Mouse (Mus musculus): Measurements from ENCODE around the gene Pdgfc. TPM values are rescaled to one million over a fixed set of nuclear protein-coding genes. Genes with fewer than 3 reads are reported as not detected.

Pdgfc gene
- polyA plus RNA-seq (2012; ENCODE audit: insufficient read depth, insufficient read length, low replicate concordance, missing spikeins), result not detected in 2 replicates

DNA sequence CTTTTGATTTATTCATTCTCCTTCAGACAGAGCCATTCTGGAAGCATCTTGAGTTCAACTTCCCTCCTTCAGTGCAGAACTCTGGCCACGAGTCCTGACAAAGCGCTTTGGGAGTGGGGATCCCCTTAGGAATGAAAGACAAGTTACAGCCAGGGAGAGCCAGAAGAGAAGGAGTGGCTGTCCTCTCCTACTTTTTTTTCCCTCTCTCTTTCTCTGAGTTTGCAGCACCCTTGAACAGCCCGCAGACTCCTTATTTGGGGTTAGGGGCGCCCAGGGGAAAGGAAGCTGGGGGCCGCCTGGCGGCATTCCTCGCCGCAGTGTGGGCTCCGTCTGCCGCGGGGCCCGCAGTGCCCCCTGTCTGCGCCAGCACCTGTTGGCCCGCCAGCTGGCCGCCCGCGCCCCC is at the start of gene Pdgfc:
Pdgfc (plus strand) TSS at position 266 of the 403 bp plus-strand sequence.
- H3K27ac ChIP-seq (ENCODE audit: insufficient read depth, low read depth, low read length), result peak within 1 kb of the TSS; percentile 68; the same call in 1 of the 2 replicates
- TF ChIP-seq POLR2A (IDR thresholded peaks at IDR 0.05; ENCODE audit: insufficient read depth, low read depth, low read length) (no peak), CTCF (IDR thresholded peaks at IDR 0.05; ENCODE audit: insufficient read depth, low read depth, low read length) (no peak)
- 5% methylated on average over 15 of the region's 17 CpGs for WGBS
- peak within 1 kb of the TSS; percentile 58 for H3K4me3 ChIP-seq (ENCODE audit: insufficient read depth, low read depth, low read length)
- H3K4me1 ChIP-seq (ENCODE audit: control insufficient read depth, insufficient read depth, low read length), result peaks cover 3% of the 10 kb centered on the region; the same call in 1 of the 2 replicates

DNA sequence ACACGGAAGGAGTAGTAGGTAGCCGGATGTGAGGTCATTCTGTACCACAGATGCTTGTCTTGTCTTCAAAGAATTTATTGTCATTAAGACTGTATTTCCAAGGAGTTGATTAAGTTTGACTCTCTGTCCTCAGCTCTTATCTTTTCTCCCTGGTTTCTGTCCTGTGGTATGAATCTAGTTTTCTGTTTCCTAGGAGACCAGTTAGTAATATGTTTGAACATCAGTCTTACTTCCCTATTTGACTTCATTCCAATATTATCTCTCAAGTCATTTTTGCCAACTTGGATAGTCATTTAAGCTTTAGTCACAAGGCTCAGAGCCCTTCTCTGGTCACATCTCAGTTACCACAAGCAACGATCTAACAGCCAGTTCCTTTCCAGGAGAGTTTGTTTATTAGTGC is 27.0 kb upstream of the Pdgfc start:
- no peak for TF ChIP-seq POLR2A (IDR thresholded peaks at IDR 0.05; ENCODE audit: insufficient read depth, low read depth, low read length)
- TF ChIP-seq CTCF (IDR thresholded peaks at IDR 0.05; ENCODE audit: insufficient read depth, low read depth, low read length), result no peak
- WGBS, result 94% methylated on average over 3 of the region's 3 CpGs
- Histone ChIP-seq H3K4me1 (ENCODE audit: control insufficient read depth, insufficient read depth, low read length) (no peaks in the 10 kb centered on the region), H3K27ac (ENCODE audit: insufficient read depth, low read depth, low read length) (no peak overlapping the region), H3K4me3 (ENCODE audit: insufficient read depth, low read depth, low read length) (no peak overlapping the region)

DNA sequence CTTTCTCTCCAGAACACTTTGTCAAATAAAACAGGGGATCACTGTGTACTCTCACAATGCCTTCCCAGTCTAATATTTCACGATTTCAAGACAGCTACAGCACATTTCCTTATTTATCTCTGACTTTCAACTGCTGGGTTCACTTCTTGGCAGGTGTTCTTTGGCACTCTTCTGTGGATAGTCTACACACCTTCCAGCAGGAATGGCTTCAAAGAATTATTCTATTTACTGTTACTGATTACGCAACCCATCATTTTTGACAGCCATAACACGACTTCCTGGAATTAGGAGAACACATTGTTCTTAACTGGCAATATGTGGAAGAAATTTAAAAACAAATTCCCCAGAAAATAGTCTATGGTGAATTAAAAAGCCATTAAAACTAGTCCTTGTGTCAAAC is 26.3 kb upstream of the Pdgfc start:
- no peak overlapping the region for H3K4me3 ChIP-seq (ENCODE audit: insufficient read depth, low read depth, low read length)

DNA sequence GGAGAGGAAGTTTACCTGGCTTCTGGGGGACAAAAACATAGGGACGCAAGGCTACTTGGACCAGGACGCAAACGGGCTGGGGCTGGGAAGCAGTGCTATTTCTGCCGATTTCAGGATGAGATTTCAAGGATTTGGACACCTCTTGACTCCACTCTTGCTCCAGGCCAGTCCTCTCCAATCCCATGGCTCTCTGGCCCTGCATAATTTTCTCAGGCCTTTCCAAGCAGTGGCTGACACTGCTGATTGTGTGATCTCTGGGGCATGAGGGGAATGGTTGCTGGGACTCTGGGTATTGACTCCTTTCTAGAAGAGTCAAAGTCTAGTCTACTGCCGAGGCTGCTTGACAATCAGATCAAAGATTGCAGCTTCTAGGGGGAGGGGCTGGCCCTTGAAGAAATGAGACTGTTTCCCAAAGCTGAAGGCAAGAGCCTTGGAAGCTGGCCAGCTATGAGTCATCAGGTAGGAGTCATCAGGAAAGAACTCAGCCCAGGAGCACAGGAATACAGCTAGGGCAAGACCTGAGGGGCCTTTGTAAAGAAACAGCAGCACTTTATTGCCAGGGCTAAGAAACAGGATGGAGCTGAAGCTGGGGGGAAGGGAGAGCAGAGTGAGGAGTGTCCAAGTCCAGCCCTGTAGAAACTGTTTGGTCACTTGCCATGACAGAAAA is 18.7 kb upstream of the Pdgfc start:
- Histone ChIP-seq H3K27ac (ENCODE audit: insufficient read depth, low read depth, low read length) (no peak overlapping the region), H3K4me3 (ENCODE audit: insufficient read depth, low read depth, low read length) (no peak overlapping the region), H3K4me1 (ENCODE audit: control insufficient read depth, insufficient read depth, low read length) (peaks cover 5% of the 10 kb centered on the region)
- TF ChIP-seq CTCF (IDR thresholded peaks at IDR 0.05; ENCODE audit: insufficient read depth, low read depth, low read length), result no peak
- TF ChIP-seq POLR2A (IDR thresholded peaks at IDR 0.05; ENCODE audit: insufficient read depth, low read depth, low read length), result no peak
- 77% methylated on average over 5 of the region's 5 CpGs for WGBS

More for the DNA sequence above, 26.3 kb upstream of the Pdgfc start:
- 81% methylated on average over 3 of the region's 3 CpGs for WGBS
- no peak for TF ChIP-seq POLR2A (IDR thresholded peaks at IDR 0.05; ENCODE audit: insufficient read depth, low read depth, low read length)
- TF ChIP-seq CTCF (IDR thresholded peaks at IDR 0.05; ENCODE audit: insufficient read depth, low read depth, low read length), result no peak
- Histone ChIP-seq H3K27ac (ENCODE audit: insufficient read depth, low read depth, low read length) (no peak overlapping the region), H3K4me1 (ENCODE audit: control insufficient read depth, insufficient read depth, low read length) (no peaks in the 10 kb centered on the region)

DNA sequence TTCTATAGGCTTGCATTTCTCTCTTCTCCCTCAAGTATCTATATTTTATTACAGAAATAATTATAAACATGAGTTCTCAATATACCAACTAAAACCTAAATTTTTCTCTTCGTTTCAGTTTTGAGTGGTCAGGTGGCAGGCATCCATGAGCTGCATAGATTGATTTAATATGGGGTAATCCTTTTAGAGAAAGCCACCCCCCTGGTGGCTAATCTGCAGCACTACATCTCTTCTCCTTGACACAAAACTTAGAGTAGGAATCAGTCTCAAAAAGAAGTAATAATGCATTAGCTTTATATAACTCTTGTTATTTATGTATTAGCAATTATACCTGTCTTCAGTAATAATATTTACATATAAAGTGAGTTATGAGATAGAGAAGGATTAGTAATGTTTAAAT is 16.2 kb upstream of the Pdgfc start:
- H3K27ac ChIP-seq (ENCODE audit: insufficient read depth, low read depth, low read length), result no peak overlapping the region
- WGBS, result 45% methylated on average over 1 of the region's 1 CpGs
- no peak overlapping the region for H3K4me3 ChIP-seq (ENCODE audit: insufficient read depth, low read depth, low read length)
- peaks cover 5% of the 10 kb centered on the region for H3K4me1 ChIP-seq (ENCODE audit: control insufficient read depth, insufficient read depth, low read length)
- TF ChIP-seq CTCF (IDR thresholded peaks at IDR 0.05; ENCODE audit: insufficient read depth, low read depth, low read length), result no peak
- TF ChIP-seq POLR2A (IDR thresholded peaks at IDR 0.05; ENCODE audit: insufficient read depth, low read depth, low read length), result no peak

DNA sequence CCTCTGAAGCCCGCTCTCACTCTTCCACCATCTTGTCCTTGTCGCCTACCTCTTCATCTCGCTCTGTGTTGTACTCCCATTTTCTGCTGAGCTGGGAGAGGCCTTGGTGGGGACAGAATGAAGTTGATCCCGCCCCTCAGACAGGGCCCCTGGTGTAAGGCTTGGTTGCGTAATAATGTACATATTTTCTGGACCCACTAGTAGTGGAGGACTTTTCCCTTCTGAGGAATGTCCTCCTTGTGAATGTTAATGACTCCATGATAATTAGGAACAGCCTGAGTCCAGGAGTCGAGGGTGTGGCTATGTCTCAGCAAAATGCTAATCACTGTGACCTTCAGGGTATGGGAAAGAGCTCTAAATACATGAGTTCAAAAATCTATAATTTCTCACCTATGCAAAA is 14.4 kb upstream of the Pdgfc start:
- 91% methylated on average over 6 of the region's 6 CpGs for WGBS
- no peak for TF ChIP-seq CTCF (IDR thresholded peaks at IDR 0.05; ENCODE audit: insufficient read depth, low read depth, low read length)
- no peak for TF ChIP-seq POLR2A (IDR thresholded peaks at IDR 0.05; ENCODE audit: insufficient read depth, low read depth, low read length)
- no peak overlapping the region for H3K4me3 ChIP-seq (ENCODE audit: insufficient read depth, low read depth, low read length)
- H3K4me1 ChIP-seq (ENCODE audit: control insufficient read depth, insufficient read depth, low read length), result peaks cover 5% of the 10 kb centered on the region
- no peak overlapping the region for H3K27ac ChIP-seq (ENCODE audit: insufficient read depth, low read depth, low read length)

DNA sequence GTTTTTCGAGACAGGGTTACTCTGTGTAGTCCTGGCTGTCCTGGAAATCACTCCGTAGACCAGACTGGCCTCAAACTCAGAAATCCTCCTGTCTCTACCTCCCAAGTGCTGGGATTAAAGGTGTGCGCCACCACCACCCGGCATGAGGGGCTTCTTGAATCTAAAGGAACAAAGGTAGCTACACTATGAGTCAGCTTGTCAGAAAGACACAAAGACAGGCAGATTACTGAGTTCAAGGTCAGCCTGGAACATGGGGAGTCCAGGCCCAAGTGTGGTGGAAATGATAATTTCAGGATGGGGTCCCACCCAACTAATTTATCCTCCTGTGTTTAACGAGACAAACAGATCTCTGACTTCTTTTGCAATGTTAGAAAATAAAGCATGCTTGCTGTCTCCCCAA is 13.9 kb upstream of the Pdgfc start:
- Histone ChIP-seq H3K4me1 (ENCODE audit: control insufficient read depth, insufficient read depth, low read length) (peaks cover 4% of the 10 kb centered on the region), H3K27ac (ENCODE audit: insufficient read depth, low read depth, low read length) (no peak overlapping the region), H3K4me3 (ENCODE audit: insufficient read depth, low read depth, low read length) (no peak overlapping the region)
- no peak for TF ChIP-seq POLR2A (IDR thresholded peaks at IDR 0.05; ENCODE audit: insufficient read depth, low read depth, low read length)
- 86% methylated on average over 5 of the region's 5 CpGs for WGBS

DNA sequence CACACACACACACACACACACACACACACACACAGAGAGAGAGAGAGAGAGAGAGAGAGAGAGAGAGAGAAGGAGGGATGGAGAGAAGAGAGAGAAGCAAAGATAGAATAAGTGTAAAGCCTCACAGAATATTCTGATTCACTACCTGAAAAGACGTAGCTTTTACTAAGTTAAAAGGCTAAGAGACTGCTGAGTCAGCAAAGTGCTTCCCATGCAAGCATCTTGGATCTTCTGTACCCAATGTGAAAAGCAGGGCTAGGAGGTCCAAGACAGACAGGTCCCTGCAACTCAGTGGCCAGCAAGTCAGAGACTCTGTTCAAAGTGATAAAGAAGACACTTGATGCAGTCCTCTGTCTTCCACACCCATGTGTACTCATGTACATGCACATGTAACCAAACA is 13.4 kb upstream of the Pdgfc start:
- Histone ChIP-seq H3K27ac (ENCODE audit: insufficient read depth, low read depth, low read length) (no peak overlapping the region), H3K4me3 (ENCODE audit: insufficient read depth, low read depth, low read length) (no peak overlapping the region), H3K4me1 (ENCODE audit: control insufficient read depth, insufficient read depth, low read length) (peaks cover 2% of the 10 kb centered on the region; the same call in 1 of the 2 replicates)
- TF ChIP-seq CTCF (IDR thresholded peaks at IDR 0.05; ENCODE audit: insufficient read depth, low read depth, low read length) (no peak), POLR2A (IDR thresholded peaks at IDR 0.05; ENCODE audit: insufficient read depth, low read depth, low read length) (no peak)
- 83% methylated on average over 1 of the region's 1 CpGs for WGBS

DNA sequence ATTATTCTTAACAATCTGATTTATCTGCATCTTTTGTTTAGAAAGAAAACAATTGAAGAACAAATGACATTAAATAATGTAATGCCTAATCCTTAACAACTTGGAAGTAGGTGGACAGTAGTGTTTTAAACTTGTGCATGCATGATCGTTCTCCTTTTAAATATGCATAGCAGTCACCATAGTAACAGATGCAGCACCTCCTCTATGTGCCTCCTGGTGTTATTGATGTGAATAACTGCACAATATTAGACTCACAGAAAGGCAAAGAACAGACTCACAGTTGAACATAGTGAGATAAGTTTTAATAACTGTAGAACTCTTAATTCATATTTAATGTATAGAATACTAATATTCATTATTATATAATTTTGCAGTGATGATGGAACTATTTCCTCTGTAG is 12.6 kb upstream of the Pdgfc start:
- Histone ChIP-seq H3K27ac (ENCODE audit: insufficient read depth, low read depth, low read length) (no peak overlapping the region), H3K4me3 (ENCODE audit: insufficient read depth, low read depth, low read length) (no peak overlapping the region), H3K4me1 (ENCODE audit: control insufficient read depth, insufficient read depth, low read length) (no peaks in the 10 kb centered on the region)
- WGBS, result 13% methylated on average over 1 of the region's 1 CpGs
- TF ChIP-seq CTCF (IDR thresholded peaks at IDR 0.05; ENCODE audit: insufficient read depth, low read depth, low read length) (no peak), POLR2A (IDR thresholded peaks at IDR 0.05; ENCODE audit: insufficient read depth, low read depth, low read length) (no peak)
